2 mouse cellular contexts compared by ENCODE assay signal in genomic region chr4:146491993-146492392, GRCm38 (mm10). TPM values are rescaled to one million over a fixed set of nuclear protein-coding genes. Genes with fewer than 3 reads are reported as not detected.
"Had no signal": no experiment of that assay in that cellular context is flagged by ENCODE, and none has a peak within 500 bp of the region (broad histone marks: within the 10 kb centered on the region; RNA-seq: fewer than 3 reads in every experiment).

No protein-coding gene starts in this region.

RNA-seq across cellular contexts. Expression of gene Zfp981, which starts 9.8 kb away (rescaled TPM):
- polyA plus RNA-seq: lung, adult 2 months; small intestine, adult 2 months had no signal
